Mouse (Mus musculus) liver, embryonic 16.5 days (tissue): Measurements from ENCODE around the gene Abca13. TPM values are rescaled to one million over a fixed set of nuclear protein-coding genes. Genes with fewer than 3 reads are reported as not detected.
"Not testable (repeated sequence)": the region's sequence is repeated elsewhere in the genome, so short reads cannot be mapped to it uniquely, and the experiment has no call there.

Experiments
- ATAC-seq: fragments of 200-750 bp; cut with Nextera tagmentation; 2 replicates; pipeline ENCODE4 v1.8.0; 2017; ENCODE audit warnings: low read depth, mild to moderate bottlenecking, moderate number of reproducible peaks, moderate library complexity
- H3K27ac ChIP-seq: fragments of 300-500 bp; sonication (generic); 2 replicates; pipeline ENCODE4 v1.5.1; 2014; ENCODE audit warnings: mild to moderate bottlenecking, low read length
- H3K27me3 ChIP-seq: fragments of 300-500 bp; sonication (generic); 2 replicates; pipeline ENCODE4 v1.6.1; 2014; ENCODE audit warnings: low read depth, low read length, mixed read lengths; ENCODE audit not compliant: control insufficient read depth, insufficient read depth
- H3K36me3 ChIP-seq: fragments of 300-500 bp; sonication (generic); 2 replicates; pipeline ENCODE4 v1.6.1; 2014; ENCODE audit warnings: mild to moderate bottlenecking; ENCODE audit not compliant: control insufficient read depth, insufficient read depth
- H3K4me1 ChIP-seq: fragments of 300-500 bp; sonication (generic); 2 replicates; pipeline ENCODE4 v1.6.1; 2014; ENCODE audit warnings: low read depth, low read length, mixed read lengths; ENCODE audit not compliant: control insufficient read depth
- H3K4me2 ChIP-seq: fragments of 300-500 bp; sonication (generic); 2 replicates; pipeline ENCODE4 v1.6.1; 2014; ENCODE audit warnings: low read depth, low read length, mixed read lengths
- H3K4me3 ChIP-seq: fragments of 300-500 bp; sonication (generic); 2 replicates; pipeline ENCODE4 v1.5.1; 2014; ENCODE audit warnings: low read depth, mild to moderate bottlenecking, low read length
- H3K9ac ChIP-seq: fragments of 300-500 bp; sonication (generic); 2 replicates; pipeline ENCODE4 v1.6.1; 2014; ENCODE audit warnings: low read depth, low read length
- H3K9me3 ChIP-seq: fragments of 300-500 bp; sonication (generic); replicated peaks from 2 replicates; pipeline ENCODE4 v1.6.1; 2016; ENCODE audit warnings: low read length; ENCODE audit not compliant: control insufficient read depth
- WGBS: fragments of 180-500 bp; shearing (Covaris S2); extraction: QIAGEN DNeasy Blood & Tissue Kit; methylation state at CpG from one replicate; pipeline ENCODE4 v1.1.7; 2014; ENCODE audit not compliant: insufficient replicate concordance; 5-methylcytosine and 5-hydroxymethylcytosine counted together
- polyA plus RNA-seq: library from polyadenylated mRNA; unstranded; fragments of >200 nt; fragmentation: Nextera tagmentation; extraction: Ambion mirVana; gene quantifications from 2 replicates; pipeline ENCODE4 v1.2.1, GENCODE M21; 2015

Gene Abca13
- polyA plus RNA-seq, 1 experiment from 2014 or later, result 0.28 TPM

DNA sequence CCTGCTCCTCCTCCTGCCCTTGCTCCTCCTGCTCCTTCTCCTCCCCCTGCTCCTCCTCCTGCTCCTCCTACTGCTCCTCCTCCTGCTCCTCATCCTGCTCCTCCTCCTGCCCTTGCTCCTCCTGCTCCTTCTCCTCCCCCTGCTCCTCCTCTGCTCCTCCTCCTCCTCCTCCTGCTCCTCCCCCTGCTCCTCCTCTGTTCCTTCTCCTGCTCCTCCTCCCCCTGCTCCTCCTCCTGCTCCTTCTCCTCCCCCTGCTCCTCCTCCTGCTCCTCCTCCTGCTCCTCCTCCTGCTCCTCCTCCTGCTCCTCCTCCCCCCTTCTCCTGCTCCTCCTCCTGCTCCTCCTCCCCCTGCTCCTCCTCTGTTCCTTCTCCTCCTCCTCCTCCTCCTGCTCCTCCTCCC lies 2.3 kb upstream of the Abca13 start:
- not testable (repeated sequence) for H3K36me3 ChIP-seq, H3K4me1 ChIP-seq, H3K9ac ChIP-seq, ATAC-seq, H3K27ac ChIP-seq, H3K9me3 ChIP-seq, H3K27me3 ChIP-seq, H3K4me3 ChIP-seq, H3K4me2 ChIP-seq

- Histone ChIP-seq H3K27me3 (no peaks in the 10 kb centered on the region), H3K9me3 (no peaks in the 10 kb centered on the region), H3K4me2 (no peak overlapping the region), H3K4me1 (no peaks in the 10 kb centered on the region), H3K27ac (no peak overlapping the region), H3K4me3 (no peak overlapping the region), H3K36me3 (no peaks in the 10 kb centered on the region), H3K9ac (no peak overlapping the region)
- WGBS, result 51% methylated on average over 10 of the region's 11 CpGs
- ATAC-seq, result no peak
These were observed 779 bp upstream of the Abca13 start for GRCm38 (mm10) chr11:9190772-9191554.

GRCm38 (mm10) chr11:9194861-9195260 lies 3.1 kb downstream of the Abca13 start:
- 69% methylated on average over 3 of the region's 3 CpGs for WGBS
- Histone ChIP-seq H3K9me3 (no peaks in the 10 kb centered on the region), H3K36me3 (no peaks in the 10 kb centered on the region), H3K4me1 (no peaks in the 10 kb centered on the region), H3K9ac (no peak overlapping the region), H3K4me2 (no peak overlapping the region), H3K27me3 (no peaks in the 10 kb centered on the region), H3K4me3 (no peak overlapping the region), H3K27ac (no peak overlapping the region)
- ATAC-seq, result no peak

DNA sequence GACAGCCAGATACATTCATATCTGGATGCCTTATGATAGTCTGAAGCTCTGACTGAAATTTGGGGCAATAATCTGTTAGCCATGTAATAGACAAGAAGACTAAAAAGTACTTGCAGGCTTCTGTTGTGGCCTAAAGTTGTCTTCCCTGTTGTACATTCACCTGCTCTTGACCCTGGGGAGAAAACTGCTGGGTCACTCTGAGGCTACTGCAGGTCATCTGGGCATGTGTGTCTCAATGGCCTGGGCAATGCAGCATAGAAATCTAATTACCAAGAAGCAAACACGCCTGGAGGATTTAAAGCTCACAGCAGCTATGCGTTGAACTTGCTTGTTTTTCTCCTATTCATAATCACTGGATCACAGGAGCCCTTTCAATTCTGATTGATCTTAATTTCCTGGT lies 8.1 kb downstream of the Abca13 start:
- Histone ChIP-seq H3K4me3 (no peak overlapping the region), H3K27me3 (no peaks in the 10 kb centered on the region), H3K9me3 (no peaks in the 10 kb centered on the region), H3K9ac (no peak overlapping the region), H3K36me3 (no peaks in the 10 kb centered on the region), H3K27ac (no peak overlapping the region), H3K4me1 (no peaks in the 10 kb centered on the region), H3K4me2 (no peak overlapping the region)
- 54% methylated on average over 2 of the region's 2 CpGs for WGBS
- ATAC-seq, result no peak

DNA sequence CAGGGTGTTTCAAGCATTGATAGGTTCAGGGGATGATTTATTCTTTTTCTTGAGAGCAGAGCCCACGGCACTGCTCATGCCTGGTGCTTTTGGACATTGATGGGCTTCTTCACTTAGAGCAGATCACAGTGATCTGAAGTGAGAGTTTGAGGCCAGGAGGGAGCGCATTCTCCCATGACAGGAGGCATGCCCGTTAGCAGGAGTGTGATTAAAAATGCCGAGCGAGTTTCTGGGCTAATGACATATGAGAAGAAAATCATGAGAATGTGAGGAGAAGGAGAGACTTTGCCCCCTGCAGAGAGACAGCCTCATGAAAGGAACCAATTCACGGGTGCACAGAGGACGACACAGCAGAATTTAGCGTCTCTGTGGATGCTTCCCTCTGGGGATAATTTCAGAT lies 19.0 kb downstream of the Abca13 start:
- Histone ChIP-seq H3K9ac (no peak overlapping the region), H3K36me3 (no peaks in the 10 kb centered on the region), H3K4me3 (no peak overlapping the region), H3K4me1 (no peaks in the 10 kb centered on the region), H3K4me2 (no peak overlapping the region), H3K9me3 (no peaks in the 10 kb centered on the region), H3K27ac (no peak overlapping the region), H3K27me3 (no peaks in the 10 kb centered on the region)
- WGBS, result 62% methylated on average over 8 of the region's 8 CpGs
- ATAC-seq, result no peak

- no peak overlapping the region for H3K4me2 ChIP-seq
- H3K4me3 ChIP-seq, result no peak overlapping the region
- H3K4me1 ChIP-seq, result no peaks in the 10 kb centered on the region
- H3K9me3 ChIP-seq, result no peaks in the 10 kb centered on the region
- H3K36me3 ChIP-seq, result no peaks in the 10 kb centered on the region
- H3K9ac ChIP-seq, result no peak overlapping the region
- ATAC-seq, result no peak
- WGBS, result 67% methylated on average over 9 of the region's 9 CpGs
- H3K27me3 ChIP-seq, result no peaks in the 10 kb centered on the region
- H3K27ac ChIP-seq, result no peak overlapping the region
These were observed 21.8 kb downstream of the Abca13 start for GRCm38 (mm10) chr11:9213580-9213979.

DNA sequence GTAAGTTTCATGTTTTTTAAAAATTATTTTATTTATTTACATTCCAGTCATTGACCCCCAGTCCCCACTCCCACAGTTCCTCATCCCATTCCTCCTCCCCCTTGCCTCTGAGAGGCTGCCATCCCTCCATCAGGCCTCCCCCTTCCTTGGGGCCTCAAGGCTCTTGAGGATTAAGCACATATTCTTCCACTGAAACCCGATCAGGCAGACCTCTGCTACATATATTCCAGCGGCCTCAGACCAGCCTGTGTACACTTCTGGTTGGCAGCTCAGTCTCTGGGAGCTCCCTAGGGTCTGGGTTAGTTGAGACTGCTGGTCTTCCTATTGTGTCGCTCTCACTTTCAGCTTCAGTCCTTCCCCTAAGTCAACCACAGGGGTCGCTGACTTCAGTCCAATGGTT lies 24.5 kb downstream of the Abca13 start:
- ATAC-seq, result no peak
- H3K9ac ChIP-seq, result no peak overlapping the region
- no peaks in the 10 kb centered on the region for H3K27me3 ChIP-seq
- H3K4me2 ChIP-seq, result no peak overlapping the region
- WGBS, result 28% methylated on average over 4 of the region's 4 CpGs
- H3K4me1 ChIP-seq, result no peaks in the 10 kb centered on the region
- no peak overlapping the region for H3K4me3 ChIP-seq
- H3K27ac ChIP-seq, result no peak overlapping the region
- no peaks in the 10 kb centered on the region for H3K36me3 ChIP-seq
- no peaks in the 10 kb centered on the region for H3K9me3 ChIP-seq

- H3K4me3 ChIP-seq, result no peak overlapping the region
- no peaks in the 10 kb centered on the region for H3K9me3 ChIP-seq
These were observed 28.8 kb downstream of the Abca13 start for GRCm38 (mm10) chr11:9220501-9220900.

GRCm38 (mm10) chr11:9221646-9222045 lies 29.9 kb downstream of the Abca13 start:
- Histone ChIP-seq H3K4me1 (no peaks in the 10 kb centered on the region), H3K4me2 (no peak overlapping the region), H3K27ac (no peak overlapping the region), H3K27me3 (no peaks in the 10 kb centered on the region), H3K36me3 (no peaks in the 10 kb centered on the region), H3K4me3 (no peak overlapping the region), H3K9ac (no peak overlapping the region), H3K9me3 (no peaks in the 10 kb centered on the region)
- 71% methylated on average over 1 of the region's 1 CpGs for WGBS
- no peak for ATAC-seq

More at GRCm38 (mm10) chr11:9220501-9220900, 28.8 kb downstream of the Abca13 start:
- Histone ChIP-seq H3K9ac (no peak overlapping the region), H3K4me2 (no peak overlapping the region), H3K27ac (no peak overlapping the region), H3K36me3 (no peaks in the 10 kb centered on the region), H3K27me3 (no peaks in the 10 kb centered on the region), H3K4me1 (no peaks in the 10 kb centered on the region)
- ATAC-seq, result no peak
- WGBS, result 52% methylated on average over 3 of the region's 3 CpGs
